In genomic region chr12:97836202-97836908, GRCm38 (mm10) we compare ENCODE assay signal across 10 mouse cellular contexts.
DNase-seq lines count a peak whose midpoint lies in the region; ATAC-seq and TF ChIP-seq lines count a peak whose summit lies in the region.
"Had no signal": no experiment of that assay in that cellular context is flagged by ENCODE, and none has a peak within 500 bp of the region (broad histone marks: within the 10 kb centered on the region; RNA-seq: fewer than 3 reads in every experiment).

No protein-coding gene starts in this region.

- no peak for TF ChIP-seq EP300 in liver, postnatal 0 days (IDR thresholded peaks at IDR 0.05; ENCODE audit: low read depth)

- no peak for TF ChIP-seq CTCF in liver, postnatal 0 days (IDR thresholded peaks at IDR 0.05; ENCODE audit: low read depth)

- no peaks in the 10 kb centered on the region for H3K27me3 ChIP-seq in midbrain, embryonic 15.5 days (replicated peaks)
- H3K27me3 ChIP-seq in kidney, embryonic 16.5 days (ENCODE audit: insufficient read depth, low read length) = no peaks in the 10 kb centered on the region
- H3K27me3 ChIP-seq in liver, postnatal 0 days (ENCODE audit: insufficient read depth, low read length) = no peaks in the 10 kb centered on the region
- H3K27me3 ChIP-seq in heart, embryonic 11.5 days (ENCODE audit: control insufficient read depth, insufficient read depth, low read length) = no peaks in the 10 kb centered on the region
- H3K27me3 ChIP-seq: liver, embryonic 15.5 days had no signal

- no peaks in the 10 kb centered on the region for H3K36me3 ChIP-seq in midbrain, embryonic 15.5 days (replicated peaks)
- no peaks in the 10 kb centered on the region for H3K36me3 ChIP-seq in kidney, embryonic 16.5 days (ENCODE audit: insufficient read depth, low read length)
- H3K36me3 ChIP-seq in liver, postnatal 0 days (replicated peaks; ENCODE audit: insufficient read depth, low read length) = no peaks in the 10 kb centered on the region
- H3K36me3 ChIP-seq in heart, embryonic 11.5 days (ENCODE audit: control insufficient read depth, insufficient read depth, low read length) = no peaks in the 10 kb centered on the region
- H3K36me3 ChIP-seq: liver, embryonic 15.5 days had no signal

- no peak overlapping the region for H3K4me2 ChIP-seq in midbrain, embryonic 15.5 days
- H3K4me2 ChIP-seq in kidney, embryonic 16.5 days (replicated peaks; ENCODE audit: low read depth, low read length) = no peak overlapping the region
- H3K4me2 ChIP-seq in liver, postnatal 0 days (ENCODE audit: low read depth, low read length) = no peak overlapping the region
- H3K4me2 ChIP-seq in heart, embryonic 11.5 days = no peak overlapping the region
- H3K4me2 ChIP-seq: liver, embryonic 15.5 days had no signal

- H3K27ac ChIP-seq in midbrain, embryonic 15.5 days = 0 out of 2 replicates have a peak overlapping the region, but pooled peaks have one; percentile 17
- no peak overlapping the region for H3K27ac ChIP-seq in kidney, embryonic 16.5 days (ENCODE audit: low read length)
- no peak overlapping the region for H3K27ac ChIP-seq in liver, postnatal 0 days (ENCODE audit: low read depth)
- no peak overlapping the region for H3K27ac ChIP-seq in heart, embryonic 11.5 days (ENCODE audit: low read depth, low read length)
- H3K27ac ChIP-seq: liver, embryonic 15.5 days had no signal

- H3K4me1 ChIP-seq in midbrain, embryonic 15.5 days = no peaks in the 10 kb centered on the region
- no peaks in the 10 kb centered on the region for H3K4me1 ChIP-seq in kidney, embryonic 16.5 days (ENCODE audit: insufficient read depth, low read length)
- no peaks in the 10 kb centered on the region for H3K4me1 ChIP-seq in liver, postnatal 0 days (ENCODE audit: insufficient read depth)
- no peaks in the 10 kb centered on the region for H3K4me1 ChIP-seq in heart, embryonic 11.5 days (ENCODE audit: control insufficient read depth, insufficient read depth, low read length)
- H3K4me1 ChIP-seq: liver, embryonic 15.5 days had no signal

- peak; percentile 92 for ATAC-seq in midbrain, embryonic 15.5 days (replicated peaks)
- no peak for ATAC-seq in kidney, embryonic 16.5 days (ENCODE audit: low FRiP score, low TSS enrichment)
- no peak for ATAC-seq in liver, postnatal 0 days
- ATAC-seq in heart, embryonic 11.5 days (replicated peaks; ENCODE audit: insufficient number of reproducible peaks, low FRiP score, low TSS enrichment) = no peak

- no peaks in the 10 kb centered on the region for H3K9me3 ChIP-seq in midbrain, embryonic 15.5 days
- H3K9me3 ChIP-seq in kidney, embryonic 16.5 days (ENCODE audit: low read length) = peaks cover 3% of the 10 kb centered on the region; the same call in 1 of the 2 replicates
- H3K9me3 ChIP-seq in liver, postnatal 0 days (ENCODE audit: low read length) = no peaks in the 10 kb centered on the region
- H3K9me3 ChIP-seq in heart, embryonic 11.5 days (replicated peaks; ENCODE audit: control insufficient read depth, low read length) = no peaks in the 10 kb centered on the region
- H3K9me3 ChIP-seq: liver, embryonic 15.5 days had no signal

- peak; percentile 63 for DNase-seq in brain, embryonic 18.5 days (ENCODE audit: low read depth, low spot score)
- DNase-seq in frontal cortex, postnatal 14 days (ENCODE audit: low spot score in 2 of 2) = peak; percentile 39 to 52
- DNase-seq in layer of hippocampus, postnatal 14 days (ENCODE audit: low spot score in 2 of 2) = peak; percentile 37 to 72
- no peak for DNase-seq in kidney, postnatal 4 days
- no peak for DNase-seq in liver, postnatal 0 days
- DNase-seq: gastrocnemius, postnatal 36 days had no signal

- H3K4me3 ChIP-seq in midbrain, embryonic 15.5 days = no peak overlapping the region
- no peak overlapping the region for H3K4me3 ChIP-seq in kidney, embryonic 16.5 days (ENCODE audit: low read length)
- no peak overlapping the region for H3K4me3 ChIP-seq in liver, postnatal 0 days (ENCODE audit: low read depth, low read length)
- no peak overlapping the region for H3K4me3 ChIP-seq in heart, embryonic 11.5 days (ENCODE audit: low read depth, low read length)
- H3K4me3 ChIP-seq: liver, embryonic 15.5 days had no signal

- H3K9ac ChIP-seq in midbrain, embryonic 15.5 days = no peak overlapping the region
- H3K9ac ChIP-seq in kidney, embryonic 16.5 days (replicated peaks; ENCODE audit: low read length) = no peak overlapping the region
- no peak overlapping the region for H3K9ac ChIP-seq in liver, postnatal 0 days (replicated peaks)
- H3K9ac ChIP-seq in heart, embryonic 11.5 days (ENCODE audit: low read depth, low read length) = no peak overlapping the region
- H3K9ac ChIP-seq: liver, embryonic 15.5 days had no signal

- WGBS in midbrain, embryonic 15.5 days = 57% methylated on average over 8 of the region's 8 CpGs
- WGBS in kidney, embryonic 16.5 days = 86% methylated on average over 8 of the region's 8 CpGs
- WGBS in liver, postnatal 0 days (ENCODE audit: insufficient replicate concordance) = 76% methylated on average over 8 of the region's 8 CpGs
- WGBS in heart, embryonic 11.5 days (ENCODE audit: insufficient replicate concordance) = 84% methylated on average over 8 of the region's 8 CpGs

Comparison
In these comparisons a context has a peak if more than half of its experiments do, and no peak if none do; other contexts are left out.
1. DNase-seq: peak in brain, embryonic 18.5 days (single experiment), frontal cortex, postnatal 14 days (2 of 2) and layer of hippocampus, postnatal 14 days (2 of 2); none in kidney, postnatal 4 days (0 of 2) and liver, postnatal 0 days (single experiment).